Mouse (Mus musculus): ENCODE data around the gene Stkld1. TPM values are rescaled to one million over a fixed set of nuclear protein-coding genes. Genes with fewer than 3 reads are reported as not detected.

Stkld1 gene
- total and polyA plus RNA-seq, 3 experiments: 0.13 to 0.29 (median 0.19) TPM

DNA sequence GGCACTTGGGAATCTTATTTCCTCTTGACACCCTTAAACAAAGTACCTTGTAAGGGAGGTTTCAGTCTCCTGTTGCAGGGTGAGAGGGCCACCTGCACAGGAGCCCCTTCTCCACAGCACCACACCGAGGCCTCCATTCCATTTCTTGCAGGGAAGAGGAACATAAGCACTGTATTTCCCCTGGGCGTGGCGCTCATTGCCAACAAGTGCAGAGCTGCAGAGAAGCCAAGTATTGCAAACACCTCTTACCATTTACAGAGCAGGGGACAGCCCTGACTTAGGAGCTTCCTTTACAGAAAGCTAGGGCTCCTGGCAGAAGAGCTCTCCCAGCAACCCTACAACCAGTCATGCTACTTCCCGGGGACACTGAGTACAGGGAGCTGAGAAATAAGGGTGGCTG, 18.3 kb downstream of the Stkld1 start:
- H3K27ac ChIP-seq (ENCODE audit: insufficient read depth, low read depth): no peak overlapping the region
- H3K4me2 ChIP-seq (ENCODE audit: insufficient read depth, low read depth, poor library complexity, severe bottlenecking): no peak overlapping the region
- in situ Hi-C loops (cut with MboI; ENCODE audit: low pct_ligation_motif_present, low pct_unique_long_range_greater_than_20kb, low sequenced_read_pairs) (no loop called here), dilution Hi-C loops (cut with MboI; ENCODE audit: extremely low pct_ligation_motif_present, extremely low pct_unique_long_range_greater_than_20kb, low sequenced_read_pairs) (no loop called here)
- no peaks in the 10 kb centered on the region for H3K27me3 ChIP-seq (replicated peaks)
- no peaks in the 10 kb centered on the region for H3K79me2 ChIP-seq (replicated peaks; ENCODE audit: control insufficient read depth, extremely low read depth, insufficient read depth, poor library complexity, severe bottlenecking)
- no peak overlapping the region for H3K4me3 ChIP-seq (replicated peaks in 1 of 3; ENCODE audit: low read depth in 2 of 3, low read length in 2 of 3, poor library complexity in 1 of 3)
- no peak overlapping the region for H3K9ac ChIP-seq (ENCODE audit: insufficient read depth, low read depth)
- peaks cover 0 to 5% of the 10 kb centered on the region in 2 experiments; a peak in 1 of 4 replicates for H3K4me1 ChIP-seq (ENCODE audit: control insufficient read depth in 1 of 2, insufficient read depth in 2 of 2)
- TF ChIP-seq CTCF (conservative IDR thresholded peaks at IDR 0.05 in 1 of 2, IDR thresholded peaks at IDR 0.05 in 1 of 2; ENCODE audit: low read depth in 2 of 2, low read length in 2 of 2) (no peak), ETS1 (conservative IDR thresholded peaks at IDR 0.05; ENCODE audit: low read depth, low read length) (no peak), UBTF (IDR thresholded peaks at IDR 0.05; ENCODE audit: low read depth, low read length) (no peak), SIN3A (IDR thresholded peaks at IDR 0.05; ENCODE audit: low read length) (no peak), ZMIZ1 (IDR thresholded peaks at IDR 0.05; ENCODE audit: low read depth, low read length) (no peak), HCFC1 (IDR thresholded peaks at IDR 0.05; ENCODE audit: low read depth, low read length) (no peak), USF2 (conservative IDR thresholded peaks at IDR 0.05; ENCODE audit: low read depth, low read length) (no peak), SMC3 (IDR thresholded peaks at IDR 0.05; ENCODE audit: low read depth, low read length) (no peak), MAZ (IDR thresholded peaks at IDR 0.05; ENCODE audit: low read depth, low read length) (no peak), PAX5 (IDR thresholded peaks at IDR 0.05; ENCODE audit: low read length) (no peak), ELF1 (IDR thresholded peaks at IDR 0.05; ENCODE audit: low read depth, low read length) (no peak), ZC3H11A (IDR thresholded peaks at IDR 0.05; ENCODE audit: low read depth, low read length) (no peak), CHD2 (IDR thresholded peaks at IDR 0.05; ENCODE audit: low read length) (no peak), ZKSCAN1 (IDR thresholded peaks at IDR 0.05; ENCODE audit: borderline replicate concordance, low read depth, low read length) (no peak), EP300 (IDR thresholded peaks at IDR 0.05; ENCODE audit: low read length) (no peak), MAX (IDR thresholded peaks at IDR 0.05; ENCODE audit: low read length) (no peak), POLR2A (IDR thresholded peaks at IDR 0.05; ENCODE audit: low read depth, low read length) (no peak), CHD1 (IDR thresholded peaks at IDR 0.05; ENCODE audit: low read depth, low read length) (no peak)
- no peak for DNase-seq (ENCODE audit: extremely low read depth)
- H3K9me3 ChIP-seq (replicated peaks; ENCODE audit: low read length): no peaks in the 10 kb centered on the region
- peaks cover 61 to 94% of the 10 kb centered on the region in 2 experiments for H3K36me3 ChIP-seq (replicated peaks in 1 of 2; ENCODE audit: control insufficient read depth in 1 of 2, insufficient read depth in 1 of 2, low read length in 1 of 2)

DNA sequence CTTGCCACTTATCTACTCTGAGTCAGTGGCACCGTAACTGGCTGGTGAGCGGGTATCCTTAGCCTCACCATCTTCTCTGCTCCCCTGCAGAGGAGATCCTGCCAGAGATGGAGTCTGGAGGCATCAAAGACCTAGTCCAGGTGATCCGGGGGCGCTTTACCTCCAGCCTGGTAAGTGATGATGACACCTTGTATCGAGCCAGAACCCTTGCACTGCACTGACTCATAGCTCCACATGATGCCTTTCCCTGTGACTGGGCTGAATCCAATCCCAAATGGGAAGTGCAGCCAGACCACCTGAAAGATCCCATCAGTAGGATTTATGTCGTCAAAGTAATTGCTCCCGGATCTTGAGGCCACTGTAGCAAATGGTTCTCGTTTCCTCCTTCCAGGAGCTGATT, 19.0 kb downstream of the Stkld1 start:
- in situ Hi-C loops (cut with MboI; ENCODE audit: low pct_ligation_motif_present, low pct_unique_long_range_greater_than_20kb, low sequenced_read_pairs): no loop called here
- dilution Hi-C loops (cut with MboI; ENCODE audit: extremely low pct_ligation_motif_present, extremely low pct_unique_long_range_greater_than_20kb, low sequenced_read_pairs): no loop called here
- Histone ChIP-seq H3K4me3 (replicated peaks in 1 of 3; ENCODE audit: low read depth in 2 of 3, low read length in 2 of 3, poor library complexity in 1 of 3) (no peak overlapping the region), H3K9ac (ENCODE audit: insufficient read depth, low read depth) (no peak overlapping the region), H3K27ac (ENCODE audit: insufficient read depth, low read depth) (no peak overlapping the region), H3K4me2 (ENCODE audit: insufficient read depth, low read depth, poor library complexity, severe bottlenecking) (no peak overlapping the region), H3K27me3 (replicated peaks) (no peaks in the 10 kb centered on the region), H3K9me3 (replicated peaks; ENCODE audit: low read length) (no peaks in the 10 kb centered on the region), H3K4me1 (ENCODE audit: control insufficient read depth in 1 of 2, insufficient read depth in 2 of 2) (peaks cover 0 to 5% of the 10 kb centered on the region in 2 experiments; a peak in 1 of 4 replicates), H3K79me2 (replicated peaks; ENCODE audit: control insufficient read depth, extremely low read depth, insufficient read depth, poor library complexity, severe bottlenecking) (no peaks in the 10 kb centered on the region), H3K36me3 (replicated peaks in 1 of 2; ENCODE audit: control insufficient read depth in 1 of 2, insufficient read depth in 1 of 2, low read length in 1 of 2) (peaks cover 65 to 95% of the 10 kb centered on the region in 2 experiments)
- TF ChIP-seq ZNF384 (IDR thresholded peaks at IDR 0.05; ENCODE audit: low read depth, low read length) (no peak), PAX5 (IDR thresholded peaks at IDR 0.05; ENCODE audit: low read length) (no peak), USF2 (conservative IDR thresholded peaks at IDR 0.05; ENCODE audit: low read depth, low read length) (no peak), ZC3H11A (IDR thresholded peaks at IDR 0.05; ENCODE audit: low read depth, low read length) (no peak), USF1 (IDR thresholded peaks at IDR 0.05; ENCODE audit: low read depth, low read length) (no peak), E2F4 (IDR thresholded peaks at IDR 0.05; ENCODE audit: insufficient replicate concordance, low read depth, low read length) (no peak), ETS1 (conservative IDR thresholded peaks at IDR 0.05; ENCODE audit: low read depth, low read length) (no peak), KAT2A (IDR thresholded peaks at IDR 0.05; ENCODE audit: insufficient replicate concordance, low read length) (no peak), BHLHE40 (IDR thresholded peaks at IDR 0.05; ENCODE audit: low read depth, low read length) (no peak), RAD21 (IDR thresholded peaks at IDR 0.05; ENCODE audit: low read depth, low read length) (no peak), MAFK (IDR thresholded peaks at IDR 0.05; ENCODE audit: insufficient replicate concordance, low read length) (no peak), CHD1 (IDR thresholded peaks at IDR 0.05; ENCODE audit: low read depth, low read length) (no peak), ZKSCAN1 (IDR thresholded peaks at IDR 0.05; ENCODE audit: borderline replicate concordance, low read depth, low read length) (no peak), ELF1 (IDR thresholded peaks at IDR 0.05; ENCODE audit: low read depth, low read length) (no peak), SIN3A (IDR thresholded peaks at IDR 0.05; ENCODE audit: low read length) (no peak), MYC (IDR thresholded peaks at IDR 0.05; ENCODE audit: low read depth, low read length) (no peak), CHD2 (IDR thresholded peaks at IDR 0.05; ENCODE audit: low read length) (no peak), NRF1 (IDR thresholded peaks at IDR 0.05; ENCODE audit: low read depth, low read length) (no peak)
- no peak for DNase-seq (ENCODE audit: extremely low read depth)

Measured in CH12.LX (cell line).